Mouse (Mus musculus) adrenal gland, adult 2 months (tissue): ENCODE measurements around the gene Gm17026. TPM values are rescaled to one million over a fixed set of nuclear protein-coding genes. Genes with fewer than 3 reads are reported as not detected.
"Not testable (repeated sequence)": the region's sequence is repeated elsewhere in the genome, so short reads cannot be mapped to it uniquely, and the experiment has no call there.

ENCODE experiments used
- DNase-seq: peaks from one replicate; pipeline ENCODE4 v3.0.0; 2021
- long read RNA-seq: library from polyadenylated mRNA; stranded (forward); transcript quantifications from one replicate; pipeline ENCODE4 v2.0.0, GENCODE M21; 2021
- microRNA-seq, 2 experiments: library from miRNA; unstranded; fragments of <30 nt; microRNA quantifications; one replicate each; pipeline ENCODE4 v1.2.0; 2021
- polyA plus RNA-seq: library from polyadenylated mRNA; depleted of rRNA; stranded (reverse); fragments of >200 nt; gene quantifications from 2 replicates; pipeline ENCODE4 v1.2.3, GENCODE M21; 2012; rRNA removed
- total RNA-seq, 2 experiments: library from RNA; stranded (reverse); gene quantifications; 2 replicates each; pipeline ENCODE4 v1.2.3; 2021

The Gm17026 gene
- total RNA-seq (not detected), polyA plus RNA-seq (not detected in 2 replicates)
- long read RNA-seq = 0 reads

GRCm38 (mm10) chr14:42259948-42260347 is at the start of gene Gm17026:
Gene Gm17026 (minus strand): TSS chr14:42260048.
- DNase-seq = not testable (repeated sequence)

GRCm38 (mm10) chr14:42297258-42297657 is 37.4 kb upstream of the Gm17026 start, which contains the start of gene Gm9611:
Gene Gm9611 (minus strand): TSS chr14:42297358.
- DNase-seq = not testable (repeated sequence)

GRCm38 (mm10) chr14:42216766-42217537 is 42.9 kb downstream of the Gm17026 start:
- DNase-seq = not testable (repeated sequence)

Small RNA genes lying within 50 kb of the gene (microRNA-seq; reads per million reads assigned to microRNA genes)
- gene Gm25208 (0 reads per million in 2 experiments), gene Gm25892 (0 reads per million in 2 experiments)

Other genes with a start within 250 kb of the Gm17026 start
- gene Gm7951, start 142.7 kb downstream of the Gm17026 start, total RNA-seq = not detected
- gene Gm7951, start 142.7 kb downstream of the Gm17026 start, polyA plus RNA-seq = not detected in 2 replicates
- not detected for gene Gm17027, start 97.4 kb downstream of the Gm17026 start, total RNA-seq
- gene Gm17027, start 97.4 kb downstream of the Gm17026 start, polyA plus RNA-seq = not detected in 2 replicates
- gene Gm3573, start 69.3 kb downstream of the Gm17026 start, total RNA-seq = not detected
- gene Gm3573, start 69.3 kb downstream of the Gm17026 start, polyA plus RNA-seq = not detected in 2 replicates
- gene Gm9611, start 37.3 kb upstream of the Gm17026 start, total RNA-seq = not detected
- not detected in 2 replicates for gene Gm9611, start 37.3 kb upstream of the Gm17026 start, polyA plus RNA-seq
- gene Gm7995, start 50.2 kb upstream of the Gm17026 start, total RNA-seq = not detected
- not detected in 2 replicates for gene Gm7995, start 50.2 kb upstream of the Gm17026 start, polyA plus RNA-seq
- not detected for gene Gm8005, start 179.6 kb upstream of the Gm17026 start, total RNA-seq
- gene Gm8005, start 179.6 kb upstream of the Gm17026 start, polyA plus RNA-seq = not detected in 2 replicates
- not detected for gene Gm8011, start 203.8 kb upstream of the Gm17026 start, total RNA-seq
- gene Gm8011, start 203.8 kb upstream of the Gm17026 start, polyA plus RNA-seq = not detected in 2 replicates
- gene Gm8020, start 242.3 kb upstream of the Gm17026 start, total RNA-seq = not detected
- not detected in 2 replicates for gene Gm8020, start 242.3 kb upstream of the Gm17026 start, polyA plus RNA-seq